Mouse (Mus musculus) MEL (cell line): ENCODE measurements around the gene Hoxb5. TPM values are rescaled to one million over a fixed set of nuclear protein-coding genes. Genes with fewer than 3 reads are reported as not detected.

Source experiments
- DNase-seq: peaks from one replicate; pipeline ENCODE4 v3.0.0; 2011; ENCODE audit warnings: low read depth, low spot score
- H3K27ac ChIP-seq: 2 replicates; pipeline ENCODE4 v1.5.1; 2012; ENCODE audit warnings: low read depth, mild to moderate bottlenecking, control low read depth, low read length, moderate library complexity; ENCODE audit not compliant: control insufficient read depth
- H3K27me3 ChIP-seq, 2 experiments: fragments of 150-350 bp in 1 of 2; sonication (generic) in 1 of 2; 2 replicates each; pipeline ENCODE4 v1.6.1; 2012; ENCODE audit warnings: low read length in 2 of 2, mild to moderate bottlenecking in 2 of 2, improper control_type of control experiment in 1 of 2, moderate library complexity in 1 of 2; ENCODE audit not compliant: insufficient read depth in 2 of 2, control insufficient read depth in 1 of 2
- H3K36me3 ChIP-seq, 2 experiments: 2 replicates each; pipeline ENCODE4 v1.6.1; 2012 to 2014; ENCODE audit warnings: low read length in 2 of 2, improper control_type of control experiment in 1 of 2, inconsistent platforms in 1 of 2, mild to moderate bottlenecking in 1 of 2; ENCODE audit not compliant: insufficient read depth in 2 of 2, control insufficient read depth in 1 of 2
- H3K4me1 ChIP-seq, 2 experiments: fragments of 150-350 bp in 1 of 2; sonication (generic) in 1 of 2; 2 replicates each; pipeline ENCODE4 v1.6.1; 2012; ENCODE audit warnings: low read length in 2 of 2, improper control_type of control experiment in 1 of 2, mild to moderate bottlenecking in 1 of 2; ENCODE audit not compliant: insufficient read depth in 2 of 2, control insufficient read depth in 1 of 2
- H3K4me3 ChIP-seq, 2 experiments: fragments of 150-350 bp in 1 of 2; sonication (generic) in 1 of 2; 2 replicates each; pipeline ENCODE4 v1.5.1; 2012; ENCODE audit warnings: low read depth in 2 of 2, low read length in 2 of 2, mild to moderate bottlenecking in 2 of 2, moderate library complexity in 2 of 2, control low read depth in 1 of 2, improper control_type of control experiment in 1 of 2; ENCODE audit not compliant: control insufficient read depth in 1 of 2, insufficient read depth in 1 of 2
- H3K79me2 ChIP-seq: 2 replicates; pipeline ENCODE4 v1.6.1; 2012; ENCODE audit warnings: mild to moderate bottlenecking, low read length, moderate library complexity; ENCODE audit not compliant: control insufficient read depth, poor library complexity, insufficient read depth
- H3K9ac ChIP-seq: 2 replicates; pipeline ENCODE4 v1.6.1; 2012; ENCODE audit warnings: low read depth, mild to moderate bottlenecking, control low read depth, low read length, moderate library complexity; ENCODE audit not compliant: control insufficient read depth, poor library complexity, severe bottlenecking
- H3K9me3 ChIP-seq: fragments of 150-350 bp; sonication (generic); replicated peaks from 2 replicates; pipeline ENCODE4 v1.6.1; 2012; ENCODE audit warnings: mild to moderate bottlenecking, low read length, improper control_type of control experiment, moderate library complexity; ENCODE audit not compliant: insufficient read depth
- CTCF ChIP-seq, 3 experiments: IDR thresholded peaks in 2 of 3; conservative IDR thresholded peaks in 1 of 3; 2 replicates each; pipeline ENCODE4 v1.5.1; 2011 to 2012; ENCODE audit warnings: low read length in 3 of 3, low read depth in 2 of 3, mild to moderate bottlenecking in 2 of 3, improper control_type of control experiment in 1 of 3, inconsistent platforms in 1 of 3, mixed read lengths in 1 of 3, moderate library complexity in 1 of 3; ENCODE audit not compliant: control insufficient read depth in 1 of 3, insufficient read depth in 1 of 3, poor library complexity in 1 of 3, severe bottlenecking in 1 of 3
- E2F4 ChIP-seq: IDR thresholded peaks from 2 replicates; pipeline ENCODE4 v1.6.1; 2011; ENCODE audit warnings: low read depth, low read length, improper control_type of control experiment, borderline replicate concordance
- ETS1 ChIP-seq: IDR thresholded peaks from 2 replicates; pipeline ENCODE4 v1.6.1; 2012; ENCODE audit warnings: low read depth, mild to moderate bottlenecking, inconsistent platforms, low read length, improper control_type of control experiment, moderate library complexity
- GABPA ChIP-seq: IDR thresholded peaks from 2 replicates; pipeline ENCODE4 v1.6.1; 2012; ENCODE audit warnings: low read depth, mild to moderate bottlenecking, inconsistent platforms, low read length, improper control_type of control experiment, moderate library complexity
- GATA1 ChIP-seq: IDR thresholded peaks from 2 replicates; pipeline ENCODE4 v1.6.1; 2011; ENCODE audit warnings: low read depth, low read length, improper control_type of control experiment
- HCFC1 ChIP-seq: IDR thresholded peaks from 2 replicates; pipeline ENCODE4 v1.6.1; 2012; ENCODE audit warnings: low read depth, mild to moderate bottlenecking, inconsistent platforms, low read length, improper control_type of control experiment, moderate library complexity
- MAX ChIP-seq: IDR thresholded peaks from 2 replicates; pipeline ENCODE4 v1.6.1; 2011; ENCODE audit warnings: low read length, improper control_type of control experiment
- MEF2A ChIP-seq: IDR thresholded peaks from 2 replicates; pipeline ENCODE4 v1.6.1; 2014; ENCODE audit warnings: low read depth, mild to moderate bottlenecking, inconsistent platforms, low read length, improper control_type of control experiment; ENCODE audit not compliant: poor library complexity, insufficient replicate concordance, severe bottlenecking; ENCODE audit errors: extremely low read depth
- MYB ChIP-seq: IDR thresholded peaks from 2 replicates; pipeline ENCODE4 v1.6.1; 2011; ENCODE audit warnings: mild to moderate bottlenecking, low read depth, low read length, improper control_type of control experiment
- MYC ChIP-seq: IDR thresholded peaks from 2 replicates; pipeline ENCODE4 v1.6.1; 2011; ENCODE audit warnings: low read depth, mild to moderate bottlenecking, low read length, improper control_type of control experiment, moderate library complexity
- POLR2A ChIP-seq, 2 experiments: IDR thresholded peaks; 2 replicates each; pipeline ENCODE4 v1.6.1; 2011 to 2012; ENCODE audit warnings: low read length in 2 of 2, mild to moderate bottlenecking in 2 of 2, control low read depth in 1 of 2, improper control_type of control experiment in 1 of 2, low read depth in 1 of 2, moderate library complexity in 1 of 2; ENCODE audit not compliant: control insufficient read depth in 1 of 2, insufficient read depth in 1 of 2, poor library complexity in 1 of 2
- RAD21 ChIP-seq: IDR thresholded peaks from 2 replicates; pipeline ENCODE4 v1.6.1; 2011; ENCODE audit warnings: mild to moderate bottlenecking, low read depth, low read length, improper control_type of control experiment
- SMC3 ChIP-seq: IDR thresholded peaks from 2 replicates; pipeline ENCODE4 v1.6.1; 2011; ENCODE audit warnings: low read depth, low read length, improper control_type of control experiment
- TAL1 ChIP-seq: IDR thresholded peaks from 2 replicates; pipeline ENCODE4 v1.6.1; 2012; ENCODE audit warnings: mild to moderate bottlenecking, inconsistent platforms, low read length, moderate library complexity, mixed read lengths
- TBP ChIP-seq: IDR thresholded peaks from 2 replicates; pipeline ENCODE4 v1.8.0; 2011; ENCODE audit warnings: low read depth, low read length, improper control_type of control experiment
- TCF12 ChIP-seq: IDR thresholded peaks from 2 replicates; pipeline ENCODE4 v1.6.1; 2014; ENCODE audit warnings: low read depth, mild to moderate bottlenecking, inconsistent platforms, low read length, improper control_type of control experiment, moderate library complexity
- USF1 ChIP-seq: IDR thresholded peaks from 2 replicates; pipeline ENCODE4 v1.6.1; 2014; ENCODE audit warnings: low read depth, mild to moderate bottlenecking, inconsistent platforms, low read length, improper control_type of control experiment, moderate library complexity
- polyA plus RNA-seq, 2 experiments: library from polyadenylated mRNA; stranded (reverse) in 1 of 2; unstranded in 1 of 2; fragments of >175 nt in 1 of 2; fragments of >200 nt in 1 of 2; gene quantifications; 2 replicates each; pipeline versions ENCODE4 v1.2.1 to v1.2.4; 2012; ENCODE audit warnings: low replicate concordance in 2 of 2, low read depth in 1 of 2; ENCODE audit not compliant: insufficient read length in 2 of 2, insufficient read depth in 1 of 2, missing spikeins in 1 of 2
- total RNA-seq: library from RNA; depleted of rRNA; stranded (reverse); fragments of 300-350 nt; gene quantifications from 2 replicates; pipeline ENCODE4 v1.2.3, GENCODE M21; 2012

The Hoxb5 gene
- total and polyA plus RNA-seq, 3 experiments = not detected

DNA sequence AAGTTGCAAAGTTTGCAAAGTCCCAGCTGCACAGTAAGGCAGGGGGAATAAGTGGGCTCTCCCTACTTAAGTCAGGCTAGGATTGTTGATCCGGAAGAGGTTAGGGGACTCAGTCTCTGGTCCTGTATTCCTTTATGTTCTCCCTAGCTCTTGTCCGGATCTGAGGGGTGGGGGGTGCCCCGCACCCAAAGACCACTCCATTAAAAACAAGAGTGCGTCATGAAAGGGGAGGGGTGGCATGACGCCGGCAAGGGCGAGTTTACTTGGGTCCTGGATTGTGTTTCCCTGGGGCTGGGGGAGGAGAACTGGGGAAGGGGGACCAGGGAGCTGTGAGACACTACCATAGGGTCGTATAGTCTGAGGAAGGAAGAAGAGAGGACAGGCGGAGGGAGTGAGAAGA is 3.4 kb upstream of the Hoxb5 start:
- no peaks in the 10 kb centered on the region for H3K36me3 ChIP-seq
- no peak overlapping the region for H3K4me3 ChIP-seq
- H3K9me3 ChIP-seq = no peaks in the 10 kb centered on the region
- H3K4me1 ChIP-seq = 0 out of 4 replicates have a peak, but pooled peaks cover 0 to 3% of the 10 kb centered on the region in 2 experiments
- no peak overlapping the region for H3K9ac ChIP-seq
- peaks cover 13 to 17% of the 10 kb centered on the region in 2 experiments for H3K27me3 ChIP-seq
- no peak overlapping the region for H3K27ac ChIP-seq
- no peak for TF ChIP-seq CTCF (IDR thresholded peaks at IDR 0.05 in 2 of 3, conservative IDR thresholded peaks at IDR 0.05 in 1 of 3; ENCODE audit: control insufficient read depth in 1 of 3, insufficient read depth in 1 of 3, low read depth in 2 of 3, low read length in 3 of 3, poor library complexity in 1 of 3, severe bottlenecking in 1 of 3)
- no peaks in the 10 kb centered on the region for H3K79me2 ChIP-seq
- no peak for DNase-seq

DNA sequence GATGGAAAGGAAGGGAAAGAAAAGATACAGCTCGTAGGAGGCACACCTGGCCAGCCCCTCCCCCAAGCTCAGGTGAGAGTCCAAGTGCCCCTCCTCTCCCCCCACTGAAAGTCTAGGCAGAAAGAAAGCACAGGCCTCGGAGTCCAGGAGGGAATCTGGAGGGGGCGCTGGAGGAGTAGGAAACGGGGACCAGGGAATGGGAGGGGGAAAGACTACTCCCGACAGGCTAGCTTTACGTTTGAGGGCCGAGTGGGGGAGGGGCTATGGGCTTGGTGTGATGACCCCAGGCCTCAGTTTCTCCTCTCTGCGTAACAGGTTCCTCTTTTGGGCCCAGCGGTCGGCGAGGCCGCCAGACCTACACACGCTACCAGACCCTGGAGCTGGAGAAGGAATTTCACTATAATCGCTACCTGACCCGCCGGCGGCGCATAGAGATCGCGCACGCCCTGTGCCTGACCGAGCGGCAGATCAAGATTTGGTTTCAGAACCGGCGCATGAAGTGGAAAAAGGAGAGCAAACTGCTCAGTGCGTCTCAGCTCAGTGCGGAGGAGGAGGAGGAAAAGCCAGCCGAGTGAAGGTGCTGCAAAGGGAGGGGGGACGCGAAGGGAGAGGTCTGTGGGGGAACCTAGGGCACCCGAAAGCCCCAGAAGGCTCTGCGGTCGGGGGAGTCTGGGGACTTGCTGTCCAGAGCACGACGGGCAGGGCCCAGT is 2.6 kb upstream of the Hoxb5 start:
- Histone ChIP-seq H3K79me2 (no peaks in the 10 kb centered on the region), H3K27ac (no peak overlapping the region), H3K4me1 (no peaks in the 10 kb centered on the region), H3K9ac (no peak overlapping the region), H3K27me3 (peaks cover 12 to 13% of the 10 kb centered on the region in 2 experiments), H3K4me3 (no peak overlapping the region)
- no peak for DNase-seq
- TF ChIP-seq TCF12 (no peak), GABPA (no peak), E2F4 (no peak), HCFC1 (no peak), TAL1 (no peak), POLR2A (IDR thresholded peaks at IDR 0.05; ENCODE audit: control insufficient read depth in 1 of 2, insufficient read depth in 1 of 2, low read depth in 1 of 2, low read length in 2 of 2, poor library complexity in 1 of 2) (no peak), GATA1 (no peak), MAX (no peak), RAD21 (no peak), TBP (no peak), SMC3 (no peak), USF1 (no peak), MEF2A (no peak)
- TF ChIP-seq, all 39 proteins: peak for 0
- no peaks in the 10 kb centered on the region for H3K9me3 ChIP-seq
- H3K36me3 ChIP-seq = no peaks in the 10 kb centered on the region

DNA sequence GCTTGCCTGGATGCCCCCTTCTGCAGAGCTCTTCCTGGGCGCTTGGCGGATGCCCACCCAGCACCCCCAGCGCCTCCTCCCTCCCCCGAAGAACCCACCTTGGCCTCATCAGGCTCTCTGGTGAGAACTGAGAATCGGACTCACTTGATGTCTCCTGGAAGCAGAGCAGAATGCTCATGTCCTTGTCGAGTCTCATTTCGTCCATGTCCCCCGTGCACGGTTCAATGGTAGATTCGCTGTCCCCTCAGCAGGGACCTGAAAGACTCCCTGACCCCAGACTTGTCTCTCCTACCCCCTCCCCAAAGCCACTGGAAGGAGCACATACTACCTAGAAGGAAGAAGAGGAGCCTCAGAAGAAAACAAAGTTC is 2.1 kb upstream of the Hoxb5 start:
- Histone ChIP-seq H3K4me3 (no peak overlapping the region), H3K27me3 (peaks cover 8 to 9% of the 10 kb centered on the region in 2 experiments), H3K9ac (no peak overlapping the region), H3K27ac (no peak overlapping the region), H3K4me1 (no peaks in the 10 kb centered on the region), H3K36me3 (no peaks in the 10 kb centered on the region), H3K79me2 (no peaks in the 10 kb centered on the region), H3K9me3 (no peaks in the 10 kb centered on the region)
- no peak for TF ChIP-seq MYB
- no peak for TF ChIP-seq GATA1
- no peak for TF ChIP-seq MEF2A
- TF ChIP-seq E2F4 = no peak
- no peak for TF ChIP-seq ETS1
- TF ChIP-seq MYC = no peak
- no peak for TF ChIP-seq CTCF (IDR thresholded peaks at IDR 0.05 in 2 of 3, conservative IDR thresholded peaks at IDR 0.05 in 1 of 3; ENCODE audit: control insufficient read depth in 1 of 3, insufficient read depth in 1 of 3, low read depth in 2 of 3, low read length in 3 of 3, poor library complexity in 1 of 3, severe bottlenecking in 1 of 3)
- DNase-seq = no peak
